Mouse (Mus musculus) midbrain, embryonic 13.5 days (tissue): ENCODE measurements around the gene Lrrc1. TPM values are rescaled to one million over a fixed set of nuclear protein-coding genes. Genes with fewer than 3 reads are reported as not detected.
A peak's percentile ranks its signal among the peaks of the same experiment; 100 is the strongest.

Source experiments
- ATAC-seq: fragments of 200-750 bp; cut with Nextera tagmentation; 2 replicates; pipeline ENCODE4 v1.8.0; 2017; ENCODE audit warnings: mild to moderate bottlenecking, moderate TSS enrichment, moderate library complexity
- H3K27ac ChIP-seq: fragments of 300-500 bp; sonication (generic); 2 replicates; pipeline ENCODE4 v1.5.1; 2015; ENCODE audit warnings: inconsistent platforms, mild to moderate bottlenecking, moderate library complexity
- H3K27me3 ChIP-seq: fragments of 300-500 bp; sonication (generic); 2 replicates; pipeline ENCODE4 v1.6.1; 2015; ENCODE audit warnings: mild to moderate bottlenecking, inconsistent platforms
- H3K36me3 ChIP-seq: fragments of 300-500 bp; sonication (generic); 2 replicates; pipeline ENCODE4 v1.6.1; 2015; ENCODE audit warnings: mild to moderate bottlenecking, inconsistent platforms
- H3K4me1 ChIP-seq: fragments of 300-500 bp; sonication (generic); replicated peaks from 2 replicates; pipeline ENCODE4 v1.6.1; 2015; ENCODE audit warnings: inconsistent platforms
- H3K4me2 ChIP-seq: fragments of 300-500 bp; sonication (generic); replicated peaks from 2 replicates; pipeline ENCODE4 v1.6.1; 2015; ENCODE audit warnings: moderate library complexity, mild to moderate bottlenecking, inconsistent platforms
- H3K4me3 ChIP-seq: fragments of 300-500 bp; sonication (generic); replicated peaks from 2 replicates; pipeline ENCODE4 v1.5.1; 2015; ENCODE audit warnings: mild to moderate bottlenecking, inconsistent platforms
- H3K9ac ChIP-seq: fragments of 300-500 bp; sonication (generic); replicated peaks from 2 replicates; pipeline ENCODE4 v1.6.1; 2015; ENCODE audit warnings: mild to moderate bottlenecking, inconsistent platforms
- H3K9me3 ChIP-seq: fragments of 300-500 bp; sonication (generic); 2 replicates; pipeline ENCODE4 v1.6.1; 2016; ENCODE audit warnings: mild to moderate bottlenecking, inconsistent platforms
- WGBS: fragments of 180-500 bp; shearing (Covaris S2); methylation state at CpG from one replicate; pipeline ENCODE4 v1.1.7; 2015; 5-methylcytosine and 5-hydroxymethylcytosine counted together
- polyA plus RNA-seq: library from polyadenylated mRNA; unstranded; fragments of >200 nt; fragmentation: Nextera tagmentation; extraction: Ambion mirVana; gene quantifications from 2 replicates; pipeline ENCODE4 v1.2.1, GENCODE M21; 2015

Gene Lrrc1
- polyA plus RNA-seq, 1 experiment from 2014 or later = 5.0 TPM

DNA sequence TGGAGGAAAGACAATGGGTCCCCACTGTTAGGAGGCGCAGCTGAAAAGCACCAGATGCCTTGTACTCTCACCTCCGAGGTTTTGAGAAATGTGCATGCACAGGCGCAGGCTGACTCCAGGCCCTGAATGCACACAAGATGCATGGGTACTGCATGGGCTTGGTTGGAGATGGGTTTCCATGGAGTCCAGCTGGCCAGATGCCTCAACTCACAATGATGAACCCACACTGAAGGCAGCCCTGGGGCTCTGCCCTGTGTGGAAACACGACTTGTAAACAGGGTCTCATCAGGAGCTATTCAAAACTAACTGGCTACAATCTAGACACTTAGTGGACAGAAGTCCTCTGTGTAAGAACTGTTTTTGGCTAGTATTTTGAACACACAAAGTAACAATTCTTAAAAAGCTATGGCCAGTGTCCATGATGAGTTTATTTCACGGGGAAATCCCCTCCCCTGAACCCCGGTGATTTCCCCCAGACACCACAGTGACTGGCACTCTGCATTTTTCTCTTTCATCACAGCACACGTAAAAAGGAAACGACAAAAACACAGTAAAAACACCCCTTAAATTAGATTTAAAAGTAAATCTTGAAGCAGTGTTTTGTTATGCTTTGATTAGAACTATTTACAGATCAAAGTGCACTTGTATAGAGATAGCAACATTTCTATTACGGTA lies 114.1 kb downstream of the Lrrc1 start:
- H3K4me2 ChIP-seq = no peak overlapping the region
- peaks cover 8% of the 10 kb centered on the region for H3K36me3 ChIP-seq
- H3K27me3 ChIP-seq = no peaks in the 10 kb centered on the region
- no peak overlapping the region for H3K9ac ChIP-seq
- no peak overlapping the region for H3K4me3 ChIP-seq
- H3K9me3 ChIP-seq = no peaks in the 10 kb centered on the region
- H3K27ac ChIP-seq = no peak overlapping the region
- 87% methylated on average over 9 of the region's 9 CpGs for WGBS
- ATAC-seq = no peak
- H3K4me1 ChIP-seq = peaks cover 25% of the 10 kb centered on the region

DNA sequence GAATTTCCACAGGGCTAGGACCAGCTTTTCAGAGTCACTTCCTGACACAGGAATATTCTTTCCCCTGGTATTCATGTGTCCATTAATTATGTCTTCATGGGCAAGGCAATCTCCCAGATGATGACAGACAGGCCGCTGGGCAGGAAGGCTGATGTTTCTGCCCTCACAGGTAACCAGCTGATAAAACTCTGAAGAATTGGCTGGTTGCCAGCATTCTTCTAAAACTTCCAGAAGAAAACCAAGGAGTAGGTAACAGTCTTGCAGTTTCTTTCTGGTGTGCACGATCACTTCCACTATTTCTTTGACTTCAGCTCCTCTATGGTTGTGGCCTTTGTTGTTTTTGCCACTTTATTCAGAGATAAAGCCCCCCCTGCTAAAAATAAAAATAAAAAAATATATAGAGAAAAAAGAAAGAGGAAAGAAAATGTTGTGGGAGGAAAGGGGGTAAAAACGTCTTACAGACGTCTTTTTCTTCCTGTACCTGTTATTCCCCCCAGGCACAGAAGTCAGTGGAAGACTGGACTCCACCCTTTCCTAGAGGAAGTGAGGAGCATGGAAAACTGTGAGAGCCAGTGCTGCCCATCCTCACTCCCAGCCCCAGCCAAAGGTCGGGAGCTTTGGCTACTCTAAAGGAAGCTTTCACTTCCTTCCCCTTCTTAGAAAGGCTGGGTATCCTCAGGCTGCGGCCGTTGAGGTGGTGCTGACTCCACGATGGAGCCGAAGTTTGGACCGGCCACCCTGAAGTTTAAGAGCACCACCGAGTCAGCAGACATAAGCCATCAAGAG lies 115.2 kb downstream of the Lrrc1 start:
- 88% methylated on average over 11 of the region's 11 CpGs for WGBS

GRCm38 (mm10) chr9:77428748-77429140 lies 115.9 kb downstream of the Lrrc1 start:
- Histone ChIP-seq H3K9me3 (no peaks in the 10 kb centered on the region), H3K4me2 (no peak overlapping the region), H3K36me3 (peaks cover 6% of the 10 kb centered on the region), H3K4me3 (no peak overlapping the region), H3K4me1 (peaks cover 23% of the 10 kb centered on the region), H3K27ac (no peak overlapping the region), H3K27me3 (no peaks in the 10 kb centered on the region), H3K9ac (no peak overlapping the region)
- no peak for ATAC-seq
- 90% methylated on average over 8 of the region's 8 CpGs for WGBS

More for the DNA sequence above, 115.2 kb downstream of the Lrrc1 start:
- ATAC-seq = no peak
- no peak overlapping the region for H3K27ac ChIP-seq
- no peak overlapping the region for H3K4me2 ChIP-seq
- peaks cover 8% of the 10 kb centered on the region for H3K36me3 ChIP-seq
- peaks cover 23% of the 10 kb centered on the region for H3K4me1 ChIP-seq
- no peak overlapping the region for H3K4me3 ChIP-seq
- no peaks in the 10 kb centered on the region for H3K9me3 ChIP-seq
- H3K27me3 ChIP-seq = no peaks in the 10 kb centered on the region
- no peak overlapping the region for H3K9ac ChIP-seq

DNA sequence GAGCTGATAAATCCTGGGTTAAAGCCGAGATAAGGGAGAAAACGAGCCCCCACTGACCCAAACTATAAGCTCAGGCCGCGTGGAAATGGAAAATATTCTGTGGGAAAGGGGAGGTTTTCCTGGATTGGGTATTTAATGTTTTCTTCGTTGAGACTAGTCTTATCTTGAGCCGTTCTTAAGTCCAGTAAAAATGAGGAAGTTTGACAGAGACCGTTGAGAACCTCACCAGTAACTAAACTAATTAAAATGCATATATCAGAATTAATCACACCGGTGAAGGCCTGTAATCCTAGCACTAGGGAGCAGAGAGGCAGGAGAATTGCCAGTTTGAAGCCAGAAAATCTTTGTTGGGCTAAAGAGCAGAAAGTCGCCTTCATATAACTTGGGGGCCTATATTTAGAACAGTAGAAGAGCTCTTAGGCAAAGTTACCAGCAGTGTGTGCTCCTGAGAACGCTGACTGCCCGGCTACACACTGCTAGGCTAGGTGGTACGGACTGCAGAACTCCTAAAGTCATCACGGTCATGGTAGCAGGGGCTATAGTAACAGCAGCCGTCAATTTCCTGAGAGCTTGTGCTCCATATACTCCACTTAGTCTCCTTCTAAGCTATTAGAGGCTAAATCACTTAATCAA lies 116.4 kb downstream of the Lrrc1 start:
- 0 out of 2 replicates have a peak overlapping the region, but pooled peaks have one; percentile 33 for H3K9ac ChIP-seq
- WGBS = 44% methylated on average over 14 of the region's 14 CpGs

GRCm38 (mm10) chr9:77427292-77428114 lies 117.2 kb downstream of the Lrrc1 start:
- H3K27me3 ChIP-seq = no peaks in the 10 kb centered on the region
- peaks cover 19% of the 10 kb centered on the region for H3K4me1 ChIP-seq
- H3K36me3 ChIP-seq = peaks cover 6% of the 10 kb centered on the region
- peak overlapping the region; percentile 38 for H3K4me2 ChIP-seq
- 48% methylated on average over 23 of the region's 23 CpGs for WGBS
- H3K4me3 ChIP-seq = peak overlapping the region; percentile 8; the same call in 1 of the 2 replicates
- H3K27ac ChIP-seq = peak overlapping the region; percentile 5; the same call in 1 of the 2 replicates
- peak overlapping the region; percentile 33 for H3K9ac ChIP-seq
- H3K9me3 ChIP-seq = no peaks in the 10 kb centered on the region
- peak; percentile 83 for ATAC-seq

More for the DNA sequence above, 116.4 kb downstream of the Lrrc1 start:
- ATAC-seq = no peak
- Histone ChIP-seq H3K36me3 (peaks cover 6% of the 10 kb centered on the region), H3K4me3 (no peak overlapping the region), H3K9me3 (no peaks in the 10 kb centered on the region), H3K27me3 (no peaks in the 10 kb centered on the region), H3K4me2 (peak overlapping the region; percentile 38), H3K27ac (0 out of 2 replicates have a peak overlapping the region, but pooled peaks have one; percentile 5), H3K4me1 (peaks cover 23% of the 10 kb centered on the region)

DNA sequence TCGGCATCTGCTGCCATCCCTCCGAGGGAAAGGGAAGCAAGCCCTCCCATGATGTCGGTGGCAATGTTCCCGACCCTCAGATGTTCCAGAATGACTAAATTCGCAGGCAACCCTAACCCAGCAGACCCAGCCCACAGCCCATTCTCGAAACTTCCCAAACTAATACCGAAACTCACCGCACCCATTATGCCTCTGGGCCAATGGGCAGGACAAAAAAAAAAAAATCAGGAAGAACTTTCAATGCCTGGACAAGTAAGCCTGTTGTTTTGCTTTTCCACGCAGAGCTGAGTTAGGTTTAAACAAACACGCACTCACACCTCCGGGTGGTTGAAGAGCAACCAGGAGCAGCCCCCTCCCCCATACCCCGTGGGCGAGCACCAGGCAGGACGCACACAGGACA lies 118.6 kb downstream of the Lrrc1 start:
- H3K27me3 ChIP-seq = no peaks in the 10 kb centered on the region
- no peaks in the 10 kb centered on the region for H3K9me3 ChIP-seq
- H3K4me2 ChIP-seq = no peak overlapping the region
- no peak overlapping the region for H3K4me3 ChIP-seq
- no peaks in the 10 kb centered on the region for H3K36me3 ChIP-seq
- H3K4me1 ChIP-seq = peaks cover 19% of the 10 kb centered on the region
- no peak overlapping the region for H3K27ac ChIP-seq
- no peak overlapping the region for H3K9ac ChIP-seq
- WGBS = 84% methylated on average over 14 of the region's 14 CpGs
- no peak for ATAC-seq

DNA sequence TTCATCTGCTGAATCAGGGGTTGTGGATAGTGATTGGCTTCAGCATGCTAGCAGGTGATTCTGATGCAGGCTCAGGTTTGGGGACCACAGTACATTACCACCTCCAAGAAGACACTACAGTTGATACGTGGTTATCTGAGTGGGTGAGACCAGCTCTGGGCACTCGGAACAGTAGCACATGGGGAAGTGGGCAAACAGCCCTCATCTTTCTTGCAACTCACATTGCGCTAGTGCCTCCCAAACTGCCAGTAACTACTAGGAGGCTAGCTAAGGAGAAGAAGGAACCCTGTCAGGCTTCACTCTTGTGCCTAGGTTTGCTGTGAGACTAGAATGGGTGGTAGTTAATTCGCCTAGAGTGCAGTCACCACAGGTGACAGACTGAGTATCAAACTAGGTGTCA lies 119.1 kb downstream of the Lrrc1 start:
- ATAC-seq = no peak
- H3K4me1 ChIP-seq = peaks cover 19% of the 10 kb centered on the region
- no peaks in the 10 kb centered on the region for H3K27me3 ChIP-seq
- H3K4me2 ChIP-seq = no peak overlapping the region
- 89% methylated on average over 4 of the region's 4 CpGs for WGBS
- no peaks in the 10 kb centered on the region for H3K9me3 ChIP-seq
- H3K36me3 ChIP-seq = no peaks in the 10 kb centered on the region
- no peak overlapping the region for H3K9ac ChIP-seq
- H3K4me3 ChIP-seq = no peak overlapping the region
- H3K27ac ChIP-seq = no peak overlapping the region

DNA sequence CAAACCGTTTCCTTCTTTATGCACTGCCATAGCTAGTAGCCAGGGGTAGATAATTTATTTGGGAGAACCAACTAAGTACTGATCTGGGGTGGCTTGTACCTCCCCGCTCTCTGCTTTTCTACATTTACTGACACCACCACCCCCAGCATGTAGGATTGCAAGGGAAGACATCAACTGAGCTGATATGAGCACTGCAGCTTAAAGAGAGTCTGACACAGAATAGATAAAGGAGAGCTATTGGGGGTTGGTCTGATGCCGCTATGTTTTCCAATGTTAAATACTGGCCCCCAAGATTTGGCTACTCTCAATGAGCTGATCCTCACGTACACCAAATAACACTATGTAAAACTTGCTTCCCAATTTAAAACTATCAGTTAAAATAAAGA lies 124.5 kb downstream of the Lrrc1 start:
- H3K36me3 ChIP-seq = no peaks in the 10 kb centered on the region
- no peak overlapping the region for H3K27ac ChIP-seq
- ATAC-seq = no peak
- no peak overlapping the region for H3K9ac ChIP-seq
- H3K9me3 ChIP-seq = no peaks in the 10 kb centered on the region
- H3K4me3 ChIP-seq = no peak overlapping the region
- no peak overlapping the region for H3K4me2 ChIP-seq
- H3K27me3 ChIP-seq = no peaks in the 10 kb centered on the region
- WGBS = 92% methylated on average over 4 of the region's 4 CpGs
- H3K4me1 ChIP-seq = no peaks in the 10 kb centered on the region

DNA sequence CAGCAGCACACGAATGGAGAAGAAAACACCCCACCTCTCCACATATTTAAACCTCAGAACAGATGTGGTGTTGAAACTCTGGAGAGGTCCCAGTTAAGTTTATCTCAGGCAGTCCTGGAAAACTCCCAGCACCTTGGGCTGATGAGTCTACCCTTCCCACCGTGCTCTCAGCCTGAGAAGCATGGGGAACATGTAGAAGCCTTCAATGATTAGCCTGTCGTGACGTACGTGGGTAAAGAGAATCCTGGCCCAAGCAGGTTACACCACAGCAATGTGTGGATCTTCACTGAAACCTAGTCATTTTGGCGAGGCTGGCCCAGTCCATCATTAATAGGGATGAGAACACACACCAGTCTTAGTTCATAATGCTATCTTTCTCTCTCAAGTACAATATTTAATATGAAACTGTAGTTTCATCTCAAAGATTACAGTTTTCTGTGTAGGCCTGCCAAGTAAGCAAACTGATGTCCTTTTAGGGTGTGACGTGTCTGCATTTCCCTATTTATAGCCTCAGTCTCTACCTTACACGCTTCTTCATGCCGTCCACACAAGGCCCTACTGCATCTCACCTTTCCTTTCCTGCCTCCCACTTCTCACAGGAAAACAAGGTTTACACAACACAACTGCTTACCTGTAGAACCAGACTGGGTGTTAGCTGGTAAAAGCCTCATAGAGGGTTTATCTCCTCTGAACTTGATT lies 125.0 kb downstream of the Lrrc1 start:
- Histone ChIP-seq H3K27ac (no peak overlapping the region), H3K4me1 (no peaks in the 10 kb centered on the region), H3K36me3 (no peaks in the 10 kb centered on the region), H3K9me3 (no peaks in the 10 kb centered on the region), H3K4me3 (no peak overlapping the region), H3K9ac (no peak overlapping the region), H3K4me2 (no peak overlapping the region), H3K27me3 (no peaks in the 10 kb centered on the region)
- no peak for ATAC-seq
- 89% methylated on average over 9 of the region's 9 CpGs for WGBS

GRCm38 (mm10) chr9:77418800-77419199 lies 125.9 kb downstream of the Lrrc1 start:
- Histone ChIP-seq H3K4me2 (no peak overlapping the region), H3K4me3 (no peak overlapping the region), H3K36me3 (no peaks in the 10 kb centered on the region), H3K27ac (no peak overlapping the region), H3K4me1 (0 out of 2 replicates have a peak, but pooled peaks cover 1% of the 10 kb centered on the region), H3K9me3 (no peaks in the 10 kb centered on the region), H3K27me3 (no peaks in the 10 kb centered on the region), H3K9ac (no peak overlapping the region)
- WGBS = 98% methylated on average over 2 of the region's 2 CpGs
- no peak for ATAC-seq

GRCm38 (mm10) chr9:77416486-77416885 lies 128.2 kb downstream of the Lrrc1 start:
- Histone ChIP-seq H3K27ac (no peak overlapping the region), H3K4me2 (no peak overlapping the region), H3K36me3 (no peaks in the 10 kb centered on the region), H3K4me1 (0 out of 2 replicates have a peak, but pooled peaks cover 3% of the 10 kb centered on the region), H3K9me3 (no peaks in the 10 kb centered on the region), H3K4me3 (no peak overlapping the region), H3K27me3 (no peaks in the 10 kb centered on the region), H3K9ac (no peak overlapping the region)
- ATAC-seq = no peak
- 92% methylated on average over 4 of the region's 4 CpGs for WGBS
